Comparison of ENCODE assay signal across 7 mouse cellular contexts in genomic region chr8:123041008-123041773, GRCm38 (mm10). TPM values are rescaled to one million over a fixed set of nuclear protein-coding genes. Genes with fewer than 3 reads are reported as not detected.
A peak's percentile ranks its signal among the peaks of the same experiment; 100 is the strongest.
DNase-seq lines count a peak whose midpoint lies in the region; ATAC-seq lines count a peak whose summit lies in the region.

No protein-coding gene starts in this region.

- H3K36me3 ChIP-seq in intestine, embryonic 15.5 days = no peaks in the 10 kb centered on the region
- peaks cover 18% of the 10 kb centered on the region; the same call in 1 of the 2 replicates for H3K36me3 ChIP-seq in limb, embryonic 10.5 days
- 0 out of 2 replicates have a peak, but pooled peaks cover 3% of the 10 kb centered on the region for H3K36me3 ChIP-seq in midbrain, embryonic 12.5 days

- H3K4me1 ChIP-seq in intestine, embryonic 15.5 days (replicated peaks) = peaks cover 15% of the 10 kb centered on the region
- H3K4me1 ChIP-seq in limb, embryonic 10.5 days = peaks cover 38% of the 10 kb centered on the region
- H3K4me1 ChIP-seq in midbrain, embryonic 12.5 days = peaks cover 47% of the 10 kb centered on the region

- H3K27me3 ChIP-seq in intestine, embryonic 15.5 days (replicated peaks) = no peaks in the 10 kb centered on the region
- no peaks in the 10 kb centered on the region for H3K27me3 ChIP-seq in limb, embryonic 10.5 days (ENCODE audit: low read depth, poor library complexity, severe bottlenecking)
- H3K27me3 ChIP-seq in midbrain, embryonic 12.5 days = no peaks in the 10 kb centered on the region

- intact Hi-C loops in gastrocnemius, postnatal 36 days (cut with DNase I) = loop anchor here (5.0 kb wide), 1 partner anchor 134 kb away; no protein-coding TSS in a partner anchor

- ATAC-seq in intestine, embryonic 15.5 days = peak; percentile 1; the same call in 1 of the 2 replicates
- ATAC-seq in midbrain, embryonic 12.5 days (ENCODE audit: low FRiP score, low read depth) = peak; percentile 4; the same call in 1 of the 2 replicates

- peak overlapping the region; percentile 100 for H3K9ac ChIP-seq in intestine, embryonic 15.5 days
- peak overlapping the region; percentile 97 for H3K9ac ChIP-seq in midbrain, embryonic 12.5 days (replicated peaks)

- DNase-seq in adrenal gland, adult (ENCODE audit: inconsistent age in 2 of 2, low spot score in 1 of 2) = peak; percentile 67 to 87
- peak; percentile 67 for DNase-seq in embryo, embryonic 10 days (ENCODE audit: low spot score)
- peak; percentile 36 to 61 for DNase-seq in gastrocnemius, postnatal 36 days
- peak; percentile 77 for DNase-seq in limb, embryonic 10.5 days (ENCODE audit: low spot score)
- DNase-seq in spleen, adult 12 weeks (ENCODE audit: low spot score) = peak; percentile 70

- under 1% methylated on average over 70 of the region's 71 CpGs for WGBS in intestine, embryonic 15.5 days
- under 1% methylated on average over 71 of the region's 71 CpGs for WGBS in limb, embryonic 10.5 days
- WGBS in midbrain, embryonic 12.5 days = under 1% methylated on average over 58 of the region's 71 CpGs

- peak overlapping the region; percentile 97 for H3K27ac ChIP-seq in intestine, embryonic 15.5 days
- H3K27ac ChIP-seq in limb, embryonic 10.5 days = peak overlapping the region; percentile 99
- H3K27ac ChIP-seq in midbrain, embryonic 12.5 days (replicated peaks) = peak overlapping the region; percentile 92

- H3K9me3 ChIP-seq in intestine, embryonic 15.5 days = no peaks in the 10 kb centered on the region
- no peaks in the 10 kb centered on the region for H3K9me3 ChIP-seq in limb, embryonic 10.5 days (replicated peaks)
- no peaks in the 10 kb centered on the region for H3K9me3 ChIP-seq in midbrain, embryonic 12.5 days

- H3K4me2 ChIP-seq in intestine, embryonic 15.5 days (replicated peaks) = peak overlapping the region; percentile 63
- peak overlapping the region; percentile 80 for H3K4me2 ChIP-seq in midbrain, embryonic 12.5 days (replicated peaks)

- H3K4me3 ChIP-seq in intestine, embryonic 15.5 days (replicated peaks) = peak overlapping the region; percentile 100
- peak overlapping the region; percentile 100 for H3K4me3 ChIP-seq in limb, embryonic 10.5 days
- peak overlapping the region; percentile 69 for H3K4me3 ChIP-seq in midbrain, embryonic 12.5 days

RNA-seq across cellular contexts. Expression of gene Ankrd11, which starts 0.9 kb away (rescaled TPM):
- total RNA-seq in gastrocnemius, postnatal 36 days (2021) = 10 to 100 TPM; 47.4 to 55.4 TPM
- polyA plus RNA-seq in intestine, embryonic 15.5 days (2015; fragmentation: Nextera tagmentation; extraction: Ambion mirVana) = 50.9 and 53.9 TPM in 2 replicates
- polyA plus RNA-seq in limb, embryonic 10.5 days (2016; fragmentation: Nextera tagmentation; extraction: Ambion mirVana) = 54.8 and 63.9 TPM in 2 replicates
- 64.9 and 66.5 TPM in 2 replicates for polyA plus RNA-seq in midbrain, embryonic 12.5 days (2016; fragmentation: Nextera tagmentation; extraction: Ambion mirVana)

RNA-seq across cellular contexts. Expression of gene Spg7, which starts 21.6 kb away (rescaled TPM):
- 10 to 100 TPM; 60.6 to 71.8 TPM for total RNA-seq in gastrocnemius, postnatal 36 days (2021)
- polyA plus RNA-seq in intestine, embryonic 15.5 days (2015; fragmentation: Nextera tagmentation; extraction: Ambion mirVana) = 51.7 and 52.5 TPM in 2 replicates
- 57.8 and 60.5 TPM in 2 replicates for polyA plus RNA-seq in limb, embryonic 10.5 days (2016; fragmentation: Nextera tagmentation; extraction: Ambion mirVana)
- polyA plus RNA-seq in midbrain, embryonic 12.5 days (2016; fragmentation: Nextera tagmentation; extraction: Ambion mirVana) = 58.7 and 67.9 TPM in 2 replicates

Comparison
In these comparisons a context has a peak if more than half of its experiments do, and no peak if none do; other contexts are left out.
1. Peak in every context shown above with its lines: DNase-seq, ATAC-seq, H3K4me3 ChIP-seq and H3K27ac ChIP-seq.